Mouse (Mus musculus): ENCODE measurements at regions not wholly inside any gene's neighbourhood (a gene's known extent, or its start where the extent isn't known, plus 50 kb on each side); places are given as distances from the start of the nearest gene placed in this dataset.

DNA sequence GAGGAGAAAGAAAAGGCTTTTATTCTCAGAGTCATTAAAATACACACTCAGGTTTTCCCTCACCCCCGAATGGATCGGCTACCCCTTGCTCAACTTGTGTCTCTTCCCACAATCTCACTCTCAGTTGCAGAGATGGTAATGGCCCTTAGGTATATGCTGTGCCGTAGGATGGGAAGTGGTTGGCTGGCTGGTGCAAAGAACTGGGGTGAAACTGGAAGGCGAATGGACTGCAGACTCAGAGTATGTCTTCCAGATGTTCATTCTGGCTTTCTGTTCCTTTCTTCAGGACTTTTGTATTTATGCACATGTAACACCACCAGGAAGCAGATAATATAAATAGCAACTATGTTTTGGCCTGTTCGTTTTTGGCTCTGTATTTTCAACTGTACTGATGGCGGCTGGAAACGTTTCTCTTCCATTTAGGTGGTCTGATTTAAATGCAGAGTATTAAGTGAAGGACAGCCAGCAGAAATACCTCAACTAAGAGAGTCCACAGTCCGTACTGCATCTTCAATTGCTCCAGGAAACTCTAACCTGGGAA lies 188.0 kb upstream of the Daam1 start:
- no peak for TF ChIP-seq CTCF (IDR thresholded peaks at IDR 0.05; ENCODE audit: low read depth, low read length)
- no peak for TF ChIP-seq TAL1 (conservative IDR thresholded peaks at IDR 0.05; ENCODE audit: low read depth, low read length)
